Mouse (Mus musculus) hindbrain, postnatal 0 days (tissue): ENCODE data around the gene Isg20l2. TPM values are rescaled to one million over a fixed set of nuclear protein-coding genes. Genes with fewer than 3 reads are reported as not detected.
"Not testable (repeated sequence)": the region's sequence is repeated elsewhere in the genome, so short reads cannot be mapped to it uniquely, and the experiment has no call there.

Experiments
- ATAC-seq: fragments of 200-750 bp; cut with Nextera tagmentation; 2 replicates; pipeline ENCODE4 v1.8.0; 2017; ENCODE audit warnings: mild to moderate bottlenecking, moderate TSS enrichment, moderate library complexity
- DNase-seq: peaks from one replicate; pipeline ENCODE4 v3.0.0-alpha.2; 2015; ENCODE audit warnings: low spot score
- H3K27ac ChIP-seq: fragments of 300-500 bp; sonication (generic); 2 replicates; pipeline ENCODE4 v1.5.1; 2014; ENCODE audit warnings: mild to moderate bottlenecking
- H3K27me3 ChIP-seq: fragments of 300-500 bp; sonication (generic); 2 replicates; pipeline ENCODE4 v1.6.1; 2014; ENCODE audit warnings: low read length, mixed read lengths; ENCODE audit not compliant: insufficient read depth
- H3K36me3 ChIP-seq: fragments of 300-500 bp; sonication (generic); 2 replicates; pipeline ENCODE4 v1.6.1; 2014; ENCODE audit warnings: low read length, mixed read lengths; ENCODE audit not compliant: insufficient read depth
- H3K4me1 ChIP-seq: fragments of 300-500 bp; sonication (generic); 2 replicates; pipeline ENCODE4 v1.6.1; 2014; ENCODE audit warnings: antibody characterized with exemption, low read length, mixed read lengths; ENCODE audit not compliant: insufficient read depth
- H3K4me2 ChIP-seq: fragments of 300-500 bp; sonication (generic); 2 replicates; pipeline ENCODE4 v1.6.1; 2014; ENCODE audit warnings: low read depth, mild to moderate bottlenecking, low read length, moderate library complexity, mixed read lengths
- H3K4me3 ChIP-seq: fragments of 300-500 bp; sonication (generic); 2 replicates; pipeline ENCODE4 v1.5.1; 2014; ENCODE audit warnings: low read length
- H3K9ac ChIP-seq: fragments of 300-500 bp; sonication (generic); replicated peaks from 2 replicates; pipeline ENCODE4 v1.6.1; 2014; ENCODE audit warnings: mild to moderate bottlenecking, low read length, moderate library complexity, mixed read lengths
- H3K9me3 ChIP-seq: fragments of 300-500 bp; sonication (generic); 2 replicates; pipeline ENCODE4 v1.6.1; 2016; ENCODE audit warnings: low read length, mixed read lengths
- CTCF ChIP-seq: IDR thresholded peaks from 2 replicates; pipeline ENCODE4 v1.5.1; 2016; ENCODE audit warnings: antibody characterized with exemption, control low read depth, low read depth
- WGBS: fragments of 180-500 bp; shearing (Covaris S2); extraction: QIAGEN DNeasy Blood & Tissue Kit; methylation state at CpG from one replicate; pipeline ENCODE4 v1.1.7; 2014; 5-methylcytosine and 5-hydroxymethylcytosine counted together
- polyA plus RNA-seq: library from polyadenylated mRNA; unstranded; fragments of >200 nt; fragmentation: Nextera tagmentation; extraction: Ambion mirVana; gene quantifications from 2 replicates; pipeline ENCODE4 v1.2.1, GENCODE M21; 2015
- total RNA-seq: library from RNA; depleted of rRNA; stranded (reverse); fragments of >200 nt; gene quantifications from 2 replicates; pipeline ENCODE4 v1.2.3, GENCODE M21; 2014

The Isg20l2 gene
- total and polyA plus RNA-seq, 2 experiments from 2014 or later, result 19.1 to 26.2 TPM

GRCm38 (mm10) chr3:87891481-87891880 lies 38.6 kb upstream of the Isg20l2 start:
- TF ChIP-seq CTCF, result no peak
- H3K27me3 ChIP-seq, result no peaks in the 10 kb centered on the region
- ATAC-seq, result no peak
- 40% methylated on average over 3 of the region's 3 CpGs for WGBS
- no peak overlapping the region for H3K4me3 ChIP-seq
- no peak for DNase-seq
- no peaks in the 10 kb centered on the region for H3K36me3 ChIP-seq
- no peaks in the 10 kb centered on the region for H3K4me1 ChIP-seq
- H3K9ac ChIP-seq, result no peak overlapping the region
- no peak overlapping the region for H3K4me2 ChIP-seq
- H3K27ac ChIP-seq, result no peak overlapping the region
- H3K9me3 ChIP-seq, result no peaks in the 10 kb centered on the region

- no peaks in the 10 kb centered on the region for H3K27me3 ChIP-seq
- no peak overlapping the region for H3K4me3 ChIP-seq
- ATAC-seq (no peak), DNase-seq (no peak)
- H3K4me1 ChIP-seq, result no peaks in the 10 kb centered on the region
- H3K27ac ChIP-seq, result no peak overlapping the region
- H3K9ac ChIP-seq, result no peak overlapping the region
- WGBS, result 78% methylated on average over 3 of the region's 3 CpGs
- no peaks in the 10 kb centered on the region for H3K36me3 ChIP-seq
- TF ChIP-seq CTCF, result no peak
- no peak overlapping the region for H3K4me2 ChIP-seq
- no peaks in the 10 kb centered on the region for H3K9me3 ChIP-seq
These were observed 36.7 kb upstream of the Isg20l2 start for GRCm38 (mm10) chr3:87893367-87893905.

DNA sequence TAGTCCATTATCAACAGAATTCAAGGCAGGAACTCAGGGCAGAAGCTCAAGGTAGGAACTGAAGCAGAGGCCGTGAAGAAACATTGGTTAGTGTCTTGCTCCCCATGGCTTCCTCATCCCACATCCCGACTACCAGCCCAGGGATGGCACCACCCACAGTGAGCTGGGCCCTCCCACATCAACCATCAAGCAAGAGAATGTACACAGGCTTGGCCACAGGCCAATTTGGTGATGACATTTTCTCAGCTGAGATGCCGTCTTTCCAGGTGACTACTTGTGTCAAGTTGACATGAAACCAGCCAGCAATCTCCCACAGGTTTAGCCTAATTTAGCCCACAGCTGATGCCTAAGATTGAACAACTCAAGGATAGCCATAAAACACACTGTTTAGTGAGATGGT lies 30.8 kb upstream of the Isg20l2 start:
- H3K4me2 ChIP-seq, result no peak overlapping the region
- no peaks in the 10 kb centered on the region for H3K36me3 ChIP-seq
- H3K27ac ChIP-seq, result no peak overlapping the region
- ATAC-seq, result no peak
- no peak for TF ChIP-seq CTCF
- H3K9ac ChIP-seq, result no peak overlapping the region
- WGBS, result 47% methylated on average over 3 of the region's 3 CpGs
- H3K4me1 ChIP-seq, result no peaks in the 10 kb centered on the region
- no peak overlapping the region for H3K4me3 ChIP-seq
- no peak for DNase-seq
- H3K9me3 ChIP-seq, result no peaks in the 10 kb centered on the region
- no peaks in the 10 kb centered on the region for H3K27me3 ChIP-seq

DNA sequence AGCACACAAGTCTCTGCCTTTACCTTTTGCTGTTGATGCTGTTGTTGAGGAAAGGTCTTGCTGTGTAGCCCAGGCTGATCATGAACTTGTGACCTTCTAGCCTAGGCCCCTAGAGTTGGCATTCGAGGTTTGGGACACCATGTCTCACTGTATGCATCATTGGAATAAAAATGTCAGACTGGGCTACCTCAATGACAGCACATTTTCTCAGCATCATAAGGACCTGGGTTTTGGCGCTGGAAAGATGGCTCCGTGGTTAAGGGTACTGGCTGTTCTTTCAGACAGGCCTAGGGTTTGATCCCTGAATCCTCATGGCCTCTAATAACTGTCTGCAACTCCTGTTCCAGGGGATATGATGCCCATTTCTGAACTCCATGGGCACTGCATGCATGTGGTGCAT lies 30.3 kb upstream of the Isg20l2 start:
- H3K36me3 ChIP-seq, result no peaks in the 10 kb centered on the region
- H3K4me1 ChIP-seq, result no peaks in the 10 kb centered on the region
- no peaks in the 10 kb centered on the region for H3K27me3 ChIP-seq
- DNase-seq, result no peak
- no peak for TF ChIP-seq CTCF
- WGBS, result 84% methylated on average over 3 of the region's 3 CpGs
- H3K4me2 ChIP-seq, result no peak overlapping the region
- no peak overlapping the region for H3K9ac ChIP-seq
- no peak overlapping the region for H3K4me3 ChIP-seq
- no peaks in the 10 kb centered on the region for H3K9me3 ChIP-seq
- ATAC-seq, result no peak
- H3K27ac ChIP-seq, result no peak overlapping the region

- WGBS, result 52% methylated on average over 1 of the region's 1 CpGs
- no peak for ATAC-seq
- TF ChIP-seq CTCF, result no peak
These were observed 29.0 kb upstream of the Isg20l2 start for GRCm38 (mm10) chr3:87901036-87901624.

GRCm38 (mm10) chr3:87901959-87902358 lies 28.2 kb upstream of the Isg20l2 start:
- not testable (repeated sequence) for H3K36me3 ChIP-seq, H3K9ac ChIP-seq, H3K9me3 ChIP-seq, H3K4me2 ChIP-seq, H3K27ac ChIP-seq, ATAC-seq, DNase-seq, H3K4me1 ChIP-seq, H3K4me3 ChIP-seq, H3K27me3 ChIP-seq
- WGBS, result 85% methylated on average over 5 of the region's 6 CpGs

More at GRCm38 (mm10) chr3:87901036-87901624, 29.0 kb upstream of the Isg20l2 start:
- Histone ChIP-seq H3K4me1 (no peaks in the 10 kb centered on the region), H3K4me2 (no peak overlapping the region), H3K36me3 (no peaks in the 10 kb centered on the region), H3K4me3 (no peak overlapping the region), H3K9ac (no peak overlapping the region), H3K27ac (no peak overlapping the region), H3K27me3 (no peaks in the 10 kb centered on the region), H3K9me3 (no peaks in the 10 kb centered on the region)
- no peak for DNase-seq

DNA sequence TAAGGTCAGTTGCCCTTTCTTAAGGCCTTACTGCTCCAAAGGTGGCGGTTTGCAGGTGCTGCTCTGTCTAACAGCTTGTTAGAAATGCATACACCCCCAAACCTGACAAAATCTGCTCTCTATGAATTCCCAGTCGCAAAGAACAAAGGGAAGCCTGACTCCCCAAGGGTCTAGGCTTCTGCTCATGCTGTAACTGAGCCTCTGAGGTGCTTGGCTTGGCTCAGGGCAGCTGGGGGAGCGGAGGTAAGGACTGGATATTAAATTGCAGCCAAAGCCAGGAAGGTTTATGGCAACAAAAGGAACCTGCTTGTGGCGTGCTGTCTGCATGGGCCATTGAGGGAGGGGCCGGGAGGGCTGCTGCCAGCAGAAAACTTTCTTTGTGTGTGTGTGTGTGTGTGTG lies 26.3 kb upstream of the Isg20l2 start:
- Histone ChIP-seq H3K9me3 (no peaks in the 10 kb centered on the region), H3K36me3 (no peaks in the 10 kb centered on the region), H3K27me3 (no peaks in the 10 kb centered on the region), H3K4me3 (no peak overlapping the region), H3K4me1 (peaks cover 16% of the 10 kb centered on the region), H3K4me2 (no peak overlapping the region), H3K27ac (no peak overlapping the region), H3K9ac (no peak overlapping the region)
- DNase-seq (no peak), ATAC-seq (no peak)
- WGBS, result 57% methylated on average over 5 of the region's 5 CpGs
- no peak for TF ChIP-seq CTCF
